Mouse (Mus musculus) central nervous system, embryonic 18 days (tissue): ENCODE results near the gene Gm28044. TPM values are rescaled to one million over a fixed set of nuclear protein-coding genes. Genes with fewer than 3 reads are reported as not detected.

Source experiments
- polyA plus RNA-seq: library from polyadenylated mRNA; depleted of rRNA; stranded (reverse); fragments of >200 nt; gene quantifications from 2 replicates; pipeline ENCODE4 v1.2.3, GENCODE M21; 2012; rRNA removed

Gene Gm28044
- polyA plus RNA-seq, result not detected in 2 replicates

DNA sequence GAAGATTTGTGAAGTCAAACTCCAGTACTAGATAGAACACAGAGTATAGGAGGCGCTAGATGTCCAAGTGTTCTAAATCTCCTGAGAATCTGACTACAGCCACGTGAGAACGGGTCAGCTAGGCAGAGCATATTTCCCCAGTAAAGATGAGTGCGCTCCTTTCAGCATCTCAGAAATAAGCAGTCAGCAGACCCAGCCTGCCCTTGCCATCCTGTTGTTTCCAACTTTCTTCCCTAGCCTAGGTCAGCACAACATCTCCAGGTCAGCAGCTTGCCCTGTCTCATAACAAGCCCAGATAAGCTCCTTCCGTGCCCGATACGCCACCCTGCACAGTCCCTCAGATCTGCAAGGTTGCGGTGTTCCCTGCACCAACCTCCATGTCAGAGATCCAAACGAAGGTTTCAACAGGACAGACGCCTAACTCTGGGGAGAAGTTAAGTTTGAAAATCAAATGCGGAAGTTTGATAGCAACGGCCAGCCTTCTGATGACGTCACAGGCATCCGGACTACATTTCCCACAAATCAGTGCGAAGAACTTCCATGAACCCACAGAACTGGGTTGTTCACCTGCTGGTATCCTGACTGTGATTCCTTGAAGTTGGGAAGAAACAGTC, at the start of gene Gm28044, which contains the start of gene Zfp953:
Gene Gm28044 (minus strand): TSS at position 406 of the 614 bp plus-strand sequence.
Gene Zfp953 (minus strand): TSS at position 475 of the 614 bp plus-strand sequence.

DNA sequence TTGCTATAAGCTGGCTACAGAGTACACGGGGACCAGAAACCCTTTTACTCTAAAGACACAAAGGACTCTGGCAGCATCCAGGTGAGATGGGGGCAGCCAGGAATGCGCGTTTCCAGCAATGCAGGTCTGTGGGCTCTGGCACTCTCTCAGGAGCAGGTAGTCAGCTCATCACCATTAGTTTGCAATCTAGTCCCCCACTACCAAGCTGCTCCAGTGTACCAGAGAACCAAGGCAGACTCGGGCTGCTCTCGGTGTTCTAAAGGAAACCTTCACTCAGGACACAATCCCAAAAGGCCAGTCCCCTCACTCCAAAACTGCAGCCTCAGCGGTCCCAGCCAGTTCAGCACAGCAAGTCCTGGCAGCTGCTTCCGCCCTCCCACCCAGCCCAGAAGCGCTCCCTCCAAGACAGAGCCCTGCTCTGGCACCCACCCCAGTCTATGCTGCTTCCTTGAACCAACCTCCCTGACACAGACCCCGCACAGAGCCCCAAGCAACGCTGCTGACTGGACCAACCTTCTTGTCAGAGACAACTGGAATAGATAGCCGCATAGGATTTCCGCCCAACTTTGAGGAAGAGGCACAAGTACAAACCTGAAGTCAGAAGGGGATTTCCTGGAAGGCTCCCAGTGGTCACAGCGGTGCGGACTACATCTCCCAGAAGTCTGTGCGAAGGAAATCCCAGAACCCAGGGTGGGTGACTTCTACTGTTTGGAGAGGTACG, 39.0 kb upstream of the Gm28044 start, which contains the start of gene Zfp429:
Gene Zfp429 (minus strand): TSS at position 637 of the 721 bp plus-strand sequence.

DNA sequence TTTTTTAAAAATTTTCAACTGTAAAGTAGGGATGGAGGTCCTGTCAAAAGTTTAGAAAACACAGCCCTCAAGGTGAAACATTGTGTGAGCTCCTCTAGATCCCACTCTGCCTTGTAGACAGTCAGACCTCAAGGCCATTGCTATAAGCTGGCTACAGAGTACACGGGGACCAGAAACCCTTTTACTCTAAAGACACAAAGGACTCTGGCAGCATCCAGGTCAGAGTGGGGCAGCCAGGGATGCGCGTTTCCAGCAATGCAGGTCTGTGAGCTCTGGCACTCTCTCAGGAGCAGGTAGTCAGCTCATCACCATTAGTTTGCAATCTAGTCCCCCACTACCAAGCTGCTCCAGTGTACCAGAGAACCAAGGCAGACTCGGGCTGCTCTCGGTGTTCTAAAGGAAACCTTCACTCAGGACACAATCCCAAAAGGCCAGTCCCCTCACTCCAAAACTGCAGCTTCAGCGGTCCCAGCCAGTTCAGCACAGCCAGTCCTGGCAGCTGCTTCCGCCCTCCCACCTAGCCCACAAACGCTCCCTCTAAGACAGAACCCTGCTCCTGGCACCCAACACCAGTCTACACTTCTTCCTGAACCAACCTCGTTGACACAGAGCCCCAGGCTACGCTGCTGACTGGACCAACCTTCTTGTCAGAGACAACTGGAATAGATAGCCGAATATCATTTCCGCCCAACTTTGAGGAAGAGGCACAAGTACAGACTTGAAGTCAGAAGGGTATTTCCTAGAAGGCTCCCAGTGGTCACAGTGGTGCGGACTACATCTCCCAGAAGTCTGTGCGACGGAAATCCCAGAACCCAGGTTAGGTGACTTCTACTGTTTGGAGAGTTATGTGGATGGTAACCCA, 14.9 kb upstream of the Gm28044 start, which contains the start of the genes Gm28041 and Zfp456:
Gene Gm28041 (minus strand): TSS at position 684 of the 862 bp plus-strand sequence.
Gene Zfp456 (minus strand): TSS at position 761 of the 862 bp plus-strand sequence.

DNA sequence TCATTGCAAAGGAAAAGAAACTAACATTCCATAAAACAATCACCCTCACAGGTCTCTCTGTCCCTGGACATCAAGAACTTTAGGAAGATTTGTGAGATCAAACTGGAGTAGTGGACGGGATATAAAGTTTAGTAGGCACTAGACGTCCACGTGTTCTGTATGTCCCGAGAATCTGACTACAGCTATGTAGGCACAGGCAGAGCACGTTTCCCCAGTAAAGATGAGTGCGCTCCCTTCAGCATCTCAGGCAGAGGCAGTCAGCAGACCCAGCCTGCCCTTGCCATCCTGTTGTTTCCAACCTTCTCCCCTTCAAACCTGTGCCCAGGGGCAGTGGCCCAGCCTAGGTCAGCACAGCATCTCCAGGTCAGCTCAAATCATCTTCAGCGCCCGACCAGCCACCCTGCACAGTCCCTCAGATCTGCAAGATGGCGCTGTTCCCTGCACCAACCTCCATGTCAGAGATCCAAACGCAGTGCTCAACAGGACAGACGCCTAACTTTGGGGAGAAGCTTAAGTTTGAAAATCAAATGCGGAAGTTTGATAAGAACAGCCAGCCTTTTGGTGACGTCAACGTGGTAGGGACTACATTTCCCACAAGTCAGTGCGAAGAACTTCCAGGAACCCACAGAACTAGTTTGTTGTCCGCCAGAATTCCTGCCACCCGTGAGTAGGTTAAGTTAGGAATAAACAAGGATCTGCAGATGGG, 28.2 kb downstream of the Gm28044 start, which contains the start of gene Zfp595:
Gene Zfp595 (minus strand): TSS at position 552 of the 706 bp plus-strand sequence.

DNA sequence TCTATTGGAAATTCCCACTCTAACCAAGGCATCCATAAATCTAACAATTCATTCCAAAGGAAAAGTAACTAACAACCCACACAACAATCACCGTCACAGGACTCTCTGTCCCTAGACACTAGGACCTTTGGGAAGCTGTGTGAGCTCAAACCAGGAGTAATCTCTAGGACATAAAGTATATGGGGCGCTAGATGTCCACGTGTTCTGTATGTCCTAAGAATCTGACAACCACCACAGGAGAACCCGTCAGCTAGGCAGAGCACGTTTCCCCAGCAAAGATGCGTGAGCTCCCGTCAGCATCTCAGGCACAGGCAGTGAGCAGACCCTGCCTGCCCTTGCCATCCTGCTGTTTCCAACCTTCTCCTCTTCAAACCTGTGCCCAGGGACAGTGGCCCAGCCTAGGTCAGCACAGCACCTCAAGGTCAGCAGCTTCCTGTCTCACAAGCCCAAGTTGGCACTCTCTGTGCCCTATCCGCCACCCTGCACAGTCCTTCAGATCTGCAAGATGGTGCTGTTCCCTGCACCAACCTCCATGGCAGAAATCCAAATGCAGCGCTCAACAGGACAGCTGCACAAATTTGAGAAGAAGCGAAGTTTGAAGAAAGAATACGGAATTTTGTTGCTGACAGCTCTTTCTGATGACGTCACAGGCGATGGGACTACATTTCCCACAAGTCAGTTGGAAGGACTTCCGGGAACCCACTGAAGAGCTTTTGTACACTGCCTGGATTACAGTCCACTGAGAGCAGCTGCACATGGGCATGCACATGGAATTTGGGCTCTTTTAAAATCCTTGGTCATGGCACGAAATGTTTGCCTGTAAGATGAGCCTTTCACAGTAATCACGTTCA, 54.3 kb downstream of the Gm28044 start, which contains the start of gene Zfp457:
Gene Zfp457 (minus strand): TSS at position 664 of the 851 bp plus-strand sequence.

DNA sequence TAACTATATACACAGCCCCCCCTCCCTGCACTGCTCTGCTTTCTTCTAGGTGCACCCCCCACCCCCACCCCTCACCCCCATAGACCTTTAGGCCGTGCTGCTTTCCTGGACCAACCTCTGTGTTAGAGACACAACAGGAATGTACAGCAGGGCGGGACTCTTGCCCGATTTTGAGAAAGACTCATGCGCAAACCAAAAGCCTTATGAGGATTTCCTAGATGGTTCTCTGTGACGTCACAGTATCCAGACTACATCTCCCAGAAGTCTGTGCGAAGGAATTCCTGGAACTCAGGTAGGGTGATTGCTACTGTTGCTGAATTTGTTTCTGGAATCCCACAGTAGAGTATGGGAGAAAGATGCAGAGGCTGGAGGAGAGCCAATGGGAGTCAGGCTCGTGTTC, 82.0 kb downstream of the Gm28044 start, which contains the start of gene Zfp458:
Gene Zfp458 (minus strand): TSS at position 153 of the 400 bp plus-strand sequence.

Other genes starting within 250 kb of the Gm28044 start
- gene Rslcan18, start 244.3 kb downstream of the Gm28044 start, polyA plus RNA-seq, result 0.04 and 0.11 TPM in 2 replicates
- gene Zfp759, start 238.9 kb downstream of the Gm28044 start, polyA plus RNA-seq, result 3.8 and 4.1 TPM in 2 replicates
- 4.7 and 5.2 TPM in 2 replicates for gene Rsl1, start 187.4 kb downstream of the Gm28044 start, polyA plus RNA-seq
- 2.0 TPM in 2 replicates for gene Zfp455, start 166.0 kb downstream of the Gm28044 start, polyA plus RNA-seq
- 3.8 and 4.3 TPM in 2 replicates for gene Zfp458, start 82.1 kb downstream of the Gm28044 start, polyA plus RNA-seq
- 1.9 and 2.0 TPM in 2 replicates for gene Zfp457, start 54.1 kb downstream of the Gm28044 start, polyA plus RNA-seq
- gene Zfp595, start 28.0 kb downstream of the Gm28044 start, polyA plus RNA-seq, result 2.2 and 2.3 TPM in 2 replicates
- gene Zfp953, start 69 bp upstream of the Gm28044 start, polyA plus RNA-seq, result 0.51 and 0.56 TPM in 2 replicates
- 0.11 TPM in 1 of 2 replicates, not detected in the other for gene Gm28041, start 15.2 kb upstream of the Gm28044 start, polyA plus RNA-seq
- 0.36 and 0.48 TPM in 2 replicates for gene Zfp456, start 15.3 kb upstream of the Gm28044 start, polyA plus RNA-seq
- 4.5 and 4.6 TPM in 2 replicates for gene Zfp429, start 39.3 kb upstream of the Gm28044 start, polyA plus RNA-seq
- 1.7 and 2.2 TPM in 2 replicates for gene Zfp459, start 60.9 kb upstream of the Gm28044 start, polyA plus RNA-seq
- 4.6 and 5.2 TPM in 2 replicates for gene Zfp874a, start 91.1 kb upstream of the Gm28044 start, polyA plus RNA-seq
- gene Zfp874b, start 123.7 kb upstream of the Gm28044 start, polyA plus RNA-seq, result 5.9 and 6.4 TPM in 2 replicates
- gene Zfp58, start 140.0 kb upstream of the Gm28044 start, polyA plus RNA-seq, result 4.6 and 5.1 TPM in 2 replicates
- gene Gm26965, start 165.6 kb upstream of the Gm28044 start, polyA plus RNA-seq, result 0.16 TPM in 1 of 2 replicates, not detected in the other
- 23.2 and 26.7 TPM in 2 replicates for gene Zfp87, start 165.6 kb upstream of the Gm28044 start, polyA plus RNA-seq
- 8.2 and 8.6 TPM in 2 replicates for gene Zfp748, start 193.3 kb upstream of the Gm28044 start, polyA plus RNA-seq
- gene Zfp729b, start 249.2 kb upstream of the Gm28044 start, polyA plus RNA-seq, result 3.9 and 4.2 TPM in 2 replicates